Mouse (Mus musculus) fat pad, adult 2 months (tissue): ENCODE results near the gene Kcnd2.
"Not testable (repeated sequence)": the region's sequence is repeated elsewhere in the genome, so short reads cannot be mapped to it uniquely, and the experiment has no call there.

Experiments
- DNase-seq: peaks from one replicate; pipeline ENCODE4 v3.0.0-alpha.2; 2011; ENCODE audit warnings: low read depth, low spot score; ENCODE audit errors: extremely low read depth

Gene Kcnd2

GRCm38 (mm10) chr6:21215491-21216191 is at the start of gene Kcnd2:
Kcnd2 (plus strand) TSS chr6:21215503.
- no peak for DNase-seq

- peak; percentile 82 for DNase-seq
Observed at GRCm38 (mm10) chr6:21166611-21167010, 48.7 kb upstream of the Kcnd2 start.

GRCm38 (mm10) chr6:21195341-21195740 is 20.0 kb upstream of the Kcnd2 start:
- no peak for DNase-seq

GRCm38 (mm10) chr6:21213865-21214672 is 1.2 kb upstream of the Kcnd2 start:
- peak; percentile 11 for DNase-seq

- peak; percentile 11 for DNase-seq
Observed at GRCm38 (mm10) chr6:21214673-21215490, 421 bp upstream of the Kcnd2 start.

- DNase-seq, result no peak
Observed at GRCm38 (mm10) chr6:21216206-21217020, 1.1 kb downstream of the Kcnd2 start.

GRCm38 (mm10) chr6:21217156-21217555 is 1.9 kb downstream of the Kcnd2 start:
- DNase-seq, result no peak

- no peak for DNase-seq
Observed at GRCm38 (mm10) chr6:21226124-21226523, 10.8 kb downstream of the Kcnd2 start.

- no peak for DNase-seq
Observed at GRCm38 (mm10) chr6:21259031-21259430, 43.7 kb downstream of the Kcnd2 start.

- no peak for DNase-seq
Observed at GRCm38 (mm10) chr6:21267897-21268296, 52.6 kb downstream of the Kcnd2 start.

- DNase-seq, result no peak
Observed at GRCm38 (mm10) chr6:21277343-21277933, 62.1 kb downstream of the Kcnd2 start.

GRCm38 (mm10) chr6:21304943-21305342 is 89.6 kb downstream of the Kcnd2 start:
- DNase-seq, result no peak

GRCm38 (mm10) chr6:21310159-21310558 is 94.9 kb downstream of the Kcnd2 start:
- DNase-seq, result no peak

- DNase-seq, result no peak
Observed at GRCm38 (mm10) chr6:21321407-21321806, 106.1 kb downstream of the Kcnd2 start.

- no peak for DNase-seq
Observed at GRCm38 (mm10) chr6:21322211-21322610, 106.9 kb downstream of the Kcnd2 start.

GRCm38 (mm10) chr6:21325251-21325650 is 109.9 kb downstream of the Kcnd2 start:
- DNase-seq, result no peak

- no peak for DNase-seq
Observed at GRCm38 (mm10) chr6:21327081-21327737, 111.9 kb downstream of the Kcnd2 start.

- DNase-seq, result not testable (repeated sequence)
Observed at GRCm38 (mm10) chr6:21385298-21385697, 170.0 kb downstream of the Kcnd2 start.

- DNase-seq, result no peak
Observed at GRCm38 (mm10) chr6:21391776-21392175, 176.5 kb downstream of the Kcnd2 start.

GRCm38 (mm10) chr6:21413656-21414055 is 198.4 kb downstream of the Kcnd2 start:
- no peak for DNase-seq
